ENCODE assay signal across 14 mouse cellular contexts in the genomic region with DNA sequence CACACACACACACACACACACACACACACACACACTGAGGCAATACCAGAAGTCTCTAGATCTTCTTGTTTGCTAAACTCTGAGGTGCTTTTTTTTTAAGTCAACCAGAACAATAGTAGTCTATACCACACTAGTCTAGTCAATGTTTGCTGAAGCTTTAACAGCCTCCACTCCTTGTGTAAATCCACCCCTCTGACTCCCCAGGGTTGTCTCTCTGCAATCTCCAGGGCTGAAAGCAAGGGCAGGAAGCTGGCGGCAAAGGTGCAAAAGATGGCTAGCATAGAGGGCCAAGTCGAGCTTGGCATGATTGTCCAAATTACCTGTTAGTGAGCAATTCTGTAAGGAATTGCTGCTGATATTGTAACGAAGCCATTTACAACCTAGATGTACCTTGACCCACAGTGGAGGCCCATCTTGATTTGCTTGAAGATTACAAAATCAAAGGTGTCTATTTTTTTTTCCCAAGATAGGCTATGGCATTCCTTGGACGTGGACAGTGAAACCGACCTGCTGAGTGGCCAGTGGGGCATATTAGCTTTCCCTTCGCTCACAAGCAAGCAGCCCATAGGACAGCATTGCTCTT. TPM values are rescaled to one million over a fixed set of nuclear protein-coding genes. Genes with fewer than 3 reads are reported as not detected.
"Had no signal": no experiment of that assay in that cellular context is flagged by ENCODE, and none has a peak within 500 bp of the region (broad histone marks: within the 10 kb centered on the region; RNA-seq: fewer than 3 reads in every experiment).

No protein-coding gene starts in this region.

- H3K9ac ChIP-seq: hindbrain, embryonic 14.5 days; kidney, embryonic 15.5 days; limb, embryonic 13.5 days; midbrain, embryonic 12.5 days had no signal

- ATAC-seq: midbrain, embryonic 16.5 days had no signal

- DNase-seq: kidney, adult 2 months; kidney, postnatal 14 days; left cerebral cortex, postnatal 4 days; lung, postnatal 4 days; right cerebral cortex, postnatal 14 days; thymus, adult 18-20 months; thymus, postnatal 14 days had no signal

- H3K36me3 ChIP-seq: kidney, embryonic 15.5 days; limb, embryonic 13.5 days; midbrain, embryonic 12.5 days had no signal

- H3K4me2 ChIP-seq: hindbrain, embryonic 14.5 days; kidney, embryonic 15.5 days; limb, embryonic 13.5 days; liver, embryonic 11.5 days; midbrain, embryonic 12.5 days had no signal

- H3K4me1 ChIP-seq: kidney, embryonic 15.5 days; midbrain, embryonic 12.5 days had no signal

- H3K4me3 ChIP-seq: kidney, embryonic 15.5 days; limb, embryonic 13.5 days; midbrain, embryonic 12.5 days had no signal

- H3K27me3 ChIP-seq: kidney, embryonic 15.5 days; limb, embryonic 13.5 days; midbrain, embryonic 12.5 days had no signal

- H3K27ac ChIP-seq: hindbrain, embryonic 14.5 days; kidney, embryonic 15.5 days; limb, embryonic 13.5 days; midbrain, embryonic 12.5 days had no signal

- H3K9me3 ChIP-seq: kidney, embryonic 15.5 days; limb, embryonic 13.5 days; midbrain, embryonic 12.5 days had no signal

RNA-seq across cellular contexts. Expression of a gene that starts 44.3 kb away (rescaled TPM):
- total RNA-seq: megakaryocyte, adult 5-6 weeks had no signal
